8 mouse cellular contexts compared by ENCODE assay signal in genomic region chr16:33184901-33185260, GRCm38 (mm10). TPM values are rescaled to one million over a fixed set of nuclear protein-coding genes. Genes with fewer than 3 reads are reported as not detected.
DNase-seq lines count a peak whose midpoint lies in the region; ATAC-seq lines count a peak whose summit lies in the region.

Gene Osbpl11 (plus strand): TSS chr16:33185071.

- H3K4me1 ChIP-seq in brown adipose tissue, adult 24 weeks (ENCODE audit: control insufficient read depth, insufficient read depth, insufficient read length, low read length) = peaks cover 10% of the 10 kb centered on the region; the same call in 1 of the 2 replicates
- H3K4me1 ChIP-seq in heart, embryonic 14.5 days (ENCODE audit: control insufficient read depth in 2 of 2, insufficient read depth in 2 of 2, low read length in 2 of 2) = peaks cover 0 to 13% of the 10 kb centered on the region in 2 experiments; a peak in 2 of 4 replicates
- H3K4me1 ChIP-seq in liver, embryonic 13.5 days (replicated peaks) = peaks cover 16% of the 10 kb centered on the region
- H3K4me1 ChIP-seq in stomach, embryonic 16.5 days (ENCODE audit: control insufficient read depth, insufficient read depth, low read length) = peaks cover 13% of the 10 kb centered on the region

- under 1% methylated on average over 23 of the region's 27 CpGs for WGBS in heart, embryonic 14.5 days
- under 1% methylated on average over 27 of the region's 27 CpGs for WGBS in liver, embryonic 13.5 days (ENCODE audit: insufficient replicate concordance)
- 0% methylated on average over 27 of the region's 27 CpGs for WGBS in stomach, embryonic 16.5 days

- H3K27ac ChIP-seq in brown adipose tissue, adult 24 weeks (replicated peaks; ENCODE audit: low read depth, low read length) = peak within 1 kb of the TSS; percentile 94
- H3K27ac ChIP-seq in heart, embryonic 14.5 days (replicated peaks in 1 of 2; ENCODE audit: control insufficient read depth in 1 of 2, insufficient read depth in 1 of 2, low read depth in 2 of 2, low read length in 2 of 2) = peak within 1 kb of the TSS; percentile 83 to 90
- peak within 1 kb of the TSS; percentile 86 for H3K27ac ChIP-seq in liver, embryonic 13.5 days
- H3K27ac ChIP-seq in stomach, embryonic 16.5 days (ENCODE audit: low read length) = peak within 1 kb of the TSS; percentile 94

- peak within 1 kb of the TSS; percentile 97 for H3K4me3 ChIP-seq in brown adipose tissue, adult 24 weeks (ENCODE audit: insufficient read depth, low read depth, low read length)
- H3K4me3 ChIP-seq in heart, embryonic 14.5 days (ENCODE audit: control insufficient read depth in 1 of 2, insufficient read depth in 1 of 2, low read depth in 1 of 2, low read length in 2 of 2) = peak within 1 kb of the TSS; percentile 83 to 84
- H3K4me3 ChIP-seq in liver, embryonic 13.5 days (replicated peaks) = peak within 1 kb of the TSS; percentile 90
- peak within 1 kb of the TSS; percentile 93 for H3K4me3 ChIP-seq in stomach, embryonic 16.5 days (replicated peaks; ENCODE audit: low read length)

- no peaks in the 10 kb centered on the region; the same call in 1 of the 2 replicates for H3K36me3 ChIP-seq in heart, embryonic 14.5 days (ENCODE audit: control insufficient read depth, insufficient read depth, low read length)
- no peaks in the 10 kb centered on the region for H3K36me3 ChIP-seq in liver, embryonic 13.5 days
- H3K36me3 ChIP-seq in stomach, embryonic 16.5 days (ENCODE audit: control insufficient read depth, insufficient read depth, low read length) = no peaks in the 10 kb centered on the region

- DNase-seq in CD4-positive, CD25-positive, alpha-beta regulatory T cell, adult 2 months (ENCODE audit: low read depth, low spot score) = peak; percentile 96
- peak; percentile 91 for DNase-seq in fibroblast of lung, adult 2 months (ENCODE audit: low read depth)
- DNase-seq in kidney, postnatal 14 days = peak; percentile 97
- DNase-seq in liver, embryonic 13.5 days = peak; percentile 92
- DNase-seq in neural tube, embryonic 10.5 days (ENCODE audit: extremely low spot score, low spot score) = peak; percentile 95

- ATAC-seq in heart, embryonic 14.5 days (ENCODE audit: insufficient number of reproducible peaks, insufficient read depth, low FRiP score, low read depth) = peak; percentile 90
- ATAC-seq in liver, embryonic 13.5 days (ENCODE audit: low read depth) = peak; percentile 95
- peak; percentile 95 for ATAC-seq in stomach, embryonic 16.5 days (ENCODE audit: insufficient read depth, low FRiP score)

- H3K27me3 ChIP-seq in heart, embryonic 14.5 days (ENCODE audit: control insufficient read depth, insufficient read depth, low read length) = no peaks in the 10 kb centered on the region
- no peaks in the 10 kb centered on the region for H3K27me3 ChIP-seq in liver, embryonic 13.5 days
- no peaks in the 10 kb centered on the region for H3K27me3 ChIP-seq in stomach, embryonic 16.5 days (ENCODE audit: control insufficient read depth, insufficient read depth, low read length)

- peak within 1 kb of the TSS; percentile 94 for H3K9ac ChIP-seq in heart, embryonic 14.5 days (ENCODE audit: low read length)
- peak within 1 kb of the TSS; percentile 95 for H3K9ac ChIP-seq in liver, embryonic 13.5 days
- peak within 1 kb of the TSS; percentile 98 for H3K9ac ChIP-seq in stomach, embryonic 16.5 days (ENCODE audit: low read length)

- H3K9me3 ChIP-seq in heart, embryonic 14.5 days (ENCODE audit: control insufficient read depth, low read length) = no peaks in the 10 kb centered on the region
- no peaks in the 10 kb centered on the region for H3K9me3 ChIP-seq in liver, embryonic 13.5 days (replicated peaks)
- H3K9me3 ChIP-seq in stomach, embryonic 16.5 days (replicated peaks; ENCODE audit: control insufficient read depth, low read length) = no peaks in the 10 kb centered on the region

- peak within 1 kb of the TSS; percentile 89 for H3K4me2 ChIP-seq in heart, embryonic 14.5 days (ENCODE audit: low read length)
- H3K4me2 ChIP-seq in liver, embryonic 13.5 days = peak within 1 kb of the TSS; percentile 97
- H3K4me2 ChIP-seq in stomach, embryonic 16.5 days (ENCODE audit: low read depth, low read length) = peak within 1 kb of the TSS; percentile 90

RNA-seq across cellular contexts. Expression of gene Osbpl11, which starts in this region (rescaled TPM):
- 23.3 and 24.1 TPM in 2 replicates for polyA plus RNA-seq in brown adipose tissue, adult 24 weeks (2012; ENCODE audit: insufficient read depth, insufficient read length, missing spikeins)
- 16.7 and 17.5 TPM in 2 replicates for polyA plus RNA-seq in heart, embryonic 14.5 days (2014; fragmentation: Nextera tagmentation; extraction: Ambion mirVana)
- 5.2 and 5.8 TPM in 2 replicates for polyA plus RNA-seq in liver, embryonic 13.5 days (2015; fragmentation: Nextera tagmentation; extraction: Ambion mirVana)
- 8.8 and 9.5 TPM in 2 replicates for polyA plus RNA-seq in stomach, embryonic 16.5 days (2015; fragmentation: Nextera tagmentation; extraction: Ambion mirVana)

Comparison
In these comparisons a context has a peak if more than half of its experiments do, and no peak if none do; other contexts are left out.
1. Peak in every context shown above with its lines: DNase-seq, ATAC-seq, H3K4me3 ChIP-seq and H3K27ac ChIP-seq.